Mouse (Mus musculus): Measurements from ENCODE around the gene Fkrp. TPM values are rescaled to one million over a fixed set of nuclear protein-coding genes. Genes with fewer than 3 reads are reported as not detected.

The Fkrp gene
- polyA plus RNA-seq, 1 experiment = 8.4 TPM

DNA sequence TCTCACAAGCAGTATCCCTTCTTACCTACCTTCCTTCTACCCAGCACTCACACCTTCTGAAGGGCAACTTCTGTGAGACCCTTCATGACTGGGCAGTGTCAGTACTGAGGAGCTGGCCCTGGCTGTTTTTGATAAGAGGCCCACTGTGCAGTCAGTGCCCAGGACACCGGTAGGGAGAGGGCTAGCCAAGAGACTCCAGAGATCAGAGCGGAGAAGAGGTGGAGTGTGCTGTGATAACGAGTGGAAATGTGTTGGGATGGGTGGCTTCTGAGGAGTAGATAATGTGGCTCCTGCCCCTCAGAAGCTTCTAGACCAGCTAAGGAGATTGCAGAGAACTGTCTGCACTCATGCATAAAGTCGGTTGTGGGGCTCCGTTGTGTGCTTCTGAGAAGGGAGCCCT is 3.3 kb upstream of the Fkrp start:
- H3K4me3 ChIP-seq (ENCODE audit: insufficient read depth, low read depth, low read length) = no peak overlapping the region
- peaks cover 20% of the 10 kb centered on the region for H3K4me1 ChIP-seq (ENCODE audit: control insufficient read depth, insufficient read depth, insufficient read length, low read length)
- H3K27ac ChIP-seq (replicated peaks; ENCODE audit: low read depth, low read length) = no peak overlapping the region

GRCm38 (mm10) chr7:16817693-16818092 is 1.2 kb upstream of the Fkrp start:
- Histone ChIP-seq H3K4me1 (ENCODE audit: control insufficient read depth, insufficient read depth, insufficient read length, low read length) (peaks cover 20% of the 10 kb centered on the region), H3K27ac (replicated peaks; ENCODE audit: low read depth, low read length) (no peak overlapping the region), H3K4me3 (ENCODE audit: insufficient read depth, low read depth, low read length) (peak overlapping the region; percentile 70)

DNA sequence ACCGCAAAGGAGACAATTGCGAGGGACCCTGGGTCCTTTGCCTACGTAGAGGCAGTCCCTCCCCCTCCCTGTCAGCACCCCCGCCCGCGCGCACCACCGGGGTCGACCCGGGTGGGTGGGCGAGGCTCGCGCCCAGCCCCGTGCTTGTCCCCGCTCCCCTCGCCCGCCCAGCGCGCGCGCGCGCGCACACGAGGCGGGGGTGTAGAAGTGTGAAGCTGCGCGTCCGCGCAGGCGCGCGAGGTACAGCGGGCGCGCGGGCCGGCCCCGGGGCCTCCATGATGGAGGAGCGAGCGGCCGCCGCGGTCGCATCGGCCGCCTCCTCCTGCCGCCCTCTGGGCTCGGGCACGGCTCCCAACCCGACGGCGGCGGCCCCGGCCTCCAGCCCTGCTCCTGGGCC is 456 bp downstream of the Fkrp start:
- H3K4me1 ChIP-seq (ENCODE audit: control insufficient read depth, insufficient read depth, insufficient read length, low read length) = peaks cover 13% of the 10 kb centered on the region
- H3K4me3 ChIP-seq (ENCODE audit: insufficient read depth, low read depth, low read length) = peak overlapping the region; percentile 70
- H3K27ac ChIP-seq (replicated peaks; ENCODE audit: low read depth, low read length) = peak overlapping the region; percentile 89

DNA sequence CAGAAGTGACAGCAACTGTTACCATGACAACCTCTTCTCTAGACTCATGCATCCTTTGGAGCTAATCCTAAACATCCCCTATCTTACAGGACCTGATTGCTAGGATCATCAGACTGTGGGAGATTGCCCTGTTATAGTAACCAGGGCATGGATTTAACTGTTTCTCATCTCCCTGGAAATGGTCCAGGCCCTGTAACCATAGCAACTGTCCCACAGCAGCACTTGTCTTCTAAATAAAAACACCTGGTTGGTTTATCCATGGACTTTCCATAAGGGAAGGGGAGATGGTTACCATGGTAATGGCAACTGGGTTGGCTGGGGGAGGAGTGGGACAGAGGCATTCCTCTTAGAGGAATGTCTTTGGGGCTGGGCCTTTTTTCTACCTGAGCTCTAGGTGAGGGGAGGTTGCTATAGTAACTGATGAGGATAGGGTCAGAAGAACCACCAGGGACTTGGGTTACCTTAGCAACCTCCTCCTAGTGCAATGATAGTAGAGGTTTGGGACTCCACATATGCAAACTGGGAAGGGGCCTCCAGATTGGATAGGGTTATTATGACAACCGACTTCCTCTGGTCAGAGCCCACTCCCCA is 1.1 kb downstream of the Fkrp start, which contains the start of gene Strn4:
Gene Strn4, plus strand, starts transcription at position 539 of the 591 bp plus-strand sequence.
- 0 out of 2 replicates have a peak, but pooled peaks cover 8% of the 10 kb centered on the region for H3K4me1 ChIP-seq (ENCODE audit: control insufficient read depth, insufficient read depth, insufficient read length, low read length)
- H3K4me3 ChIP-seq (ENCODE audit: insufficient read depth, low read depth, low read length) = peak within 1 kb of the TSS; percentile 70
- peak within 1 kb of the TSS; percentile 89 for H3K27ac ChIP-seq (replicated peaks; ENCODE audit: low read depth, low read length)

DNA sequence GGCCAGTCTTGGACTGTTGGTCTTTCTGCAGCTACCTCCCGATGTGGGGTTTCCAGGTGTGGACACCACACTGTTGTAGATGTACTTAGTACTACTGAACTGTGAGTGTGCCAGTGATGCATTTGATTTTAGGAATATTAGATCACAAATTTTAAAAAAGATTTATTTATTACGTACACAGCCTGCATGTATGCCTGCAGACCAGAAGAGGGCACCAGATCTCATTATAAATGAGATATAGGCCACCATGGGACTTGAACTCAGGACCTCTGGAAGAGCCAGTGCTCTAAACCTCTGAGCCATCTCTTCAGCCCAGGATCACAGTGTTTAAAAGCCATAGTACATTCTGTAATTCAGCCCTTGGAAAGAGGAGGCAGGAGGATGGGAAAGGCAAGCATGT is 4.0 kb downstream of the Fkrp start:
- no peak overlapping the region for H3K27ac ChIP-seq (replicated peaks; ENCODE audit: low read depth, low read length)
- H3K4me3 ChIP-seq (ENCODE audit: insufficient read depth, low read depth, low read length) = no peak overlapping the region
- H3K4me1 ChIP-seq (ENCODE audit: control insufficient read depth, insufficient read depth, insufficient read length, low read length) = 0 out of 2 replicates have a peak, but pooled peaks cover 5% of the 10 kb centered on the region

DNA sequence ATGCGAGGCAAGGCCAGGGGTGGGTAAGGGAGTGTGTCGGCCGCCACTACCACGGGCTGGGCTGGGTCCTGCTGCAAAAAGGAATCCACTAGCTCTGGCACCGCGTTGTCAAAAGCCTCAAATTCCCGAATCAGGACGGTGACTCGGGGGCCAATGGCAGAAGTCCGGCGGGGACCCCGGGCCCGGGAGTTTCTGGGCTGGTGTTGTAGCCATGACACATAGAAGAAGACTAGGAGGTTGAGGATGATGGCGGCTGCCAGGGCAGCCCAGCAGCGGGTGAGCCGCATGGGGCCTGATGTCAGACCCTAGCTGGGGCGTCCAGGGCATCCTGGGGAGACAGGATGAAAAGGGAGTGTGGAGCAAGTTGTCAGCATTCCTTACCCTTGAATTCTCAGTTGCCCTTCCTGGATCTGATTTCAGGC is 4.9 kb downstream of the Fkrp start:
- Histone ChIP-seq H3K4me3 (ENCODE audit: insufficient read depth, low read depth, low read length) (no peak overlapping the region), H3K4me1 (ENCODE audit: control insufficient read depth, insufficient read depth, insufficient read length, low read length) (no peaks in the 10 kb centered on the region), H3K27ac (replicated peaks; ENCODE audit: low read depth, low read length) (no peak overlapping the region)

- peak overlapping the region; percentile 31; the same call in 1 of the 2 replicates for H3K4me3 ChIP-seq (ENCODE audit: insufficient read depth, low read depth, low read length)
- H3K4me1 ChIP-seq (ENCODE audit: control insufficient read depth, insufficient read depth, insufficient read length, low read length) = no peaks in the 10 kb centered on the region
- H3K27ac ChIP-seq (replicated peaks; ENCODE audit: low read depth, low read length) = no peak overlapping the region
Measured at GRCm38 (mm10) chr7:16810920-16811648, 5.4 kb downstream of the Fkrp start.

DNA sequence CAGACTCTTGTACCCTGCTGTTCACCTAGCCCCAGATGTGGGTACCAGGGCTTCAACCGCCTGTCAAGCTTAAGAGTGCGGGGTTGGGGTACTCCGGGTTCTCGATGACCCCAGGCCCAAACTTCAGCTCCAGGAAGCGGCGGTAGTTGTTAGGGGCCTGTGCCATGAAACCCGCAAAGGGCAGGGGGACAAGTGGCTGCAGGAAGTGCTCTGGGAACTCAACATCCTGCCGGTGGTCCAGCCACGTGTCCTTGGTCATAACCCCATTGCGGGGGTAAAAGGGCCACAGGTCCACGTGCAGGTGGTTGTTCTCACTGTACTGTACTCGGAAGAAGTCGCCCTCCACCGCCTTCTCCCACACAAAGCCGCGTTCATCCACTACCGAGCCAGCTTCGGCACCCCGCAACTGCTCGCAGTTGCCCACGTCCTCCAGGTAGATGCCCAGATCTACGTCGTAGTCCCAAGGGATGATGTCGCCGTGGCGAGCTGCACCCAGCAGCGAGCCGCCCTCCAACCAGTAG is 6.1 kb downstream of the Fkrp start:
- no peak overlapping the region for H3K4me3 ChIP-seq (ENCODE audit: insufficient read depth, low read depth, low read length)
- no peaks in the 10 kb centered on the region for H3K4me1 ChIP-seq (ENCODE audit: control insufficient read depth, insufficient read depth, insufficient read length, low read length)
- H3K27ac ChIP-seq (replicated peaks; ENCODE audit: low read depth, low read length) = no peak overlapping the region

DNA sequence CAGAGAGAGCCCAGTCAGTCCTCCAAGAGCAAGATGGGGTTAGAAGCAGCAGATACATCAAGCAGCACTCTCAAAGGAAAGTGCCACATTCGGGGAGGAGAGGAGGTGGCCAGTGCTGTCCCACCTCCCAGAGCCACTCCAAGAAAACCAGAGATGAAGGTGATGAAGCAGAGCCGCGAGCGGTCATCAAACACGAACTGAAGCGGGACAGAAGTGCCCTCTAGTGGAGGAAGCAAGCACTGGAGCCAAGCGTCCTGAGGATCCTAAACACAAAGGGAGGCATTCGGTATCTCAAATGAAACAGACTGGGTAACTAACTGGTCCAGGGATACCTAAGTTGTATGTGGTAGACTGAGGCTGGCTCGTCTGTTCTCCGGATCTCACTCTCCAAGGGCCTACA is 6.8 kb downstream of the Fkrp start:
- Histone ChIP-seq H3K4me3 (ENCODE audit: insufficient read depth, low read depth, low read length) (no peak overlapping the region), H3K4me1 (ENCODE audit: control insufficient read depth, insufficient read depth, insufficient read length, low read length) (no peaks in the 10 kb centered on the region), H3K27ac (replicated peaks; ENCODE audit: low read depth, low read length) (no peak overlapping the region)

GRCm38 (mm10) chr7:16808647-16809046 is 7.9 kb downstream of the Fkrp start:
- Histone ChIP-seq H3K4me1 (ENCODE audit: control insufficient read depth, insufficient read depth, insufficient read length, low read length) (no peaks in the 10 kb centered on the region), H3K27ac (replicated peaks; ENCODE audit: low read depth, low read length) (no peak overlapping the region), H3K4me3 (ENCODE audit: insufficient read depth, low read depth, low read length) (no peak overlapping the region)

GRCm38 (mm10) chr7:16807936-16808335 is 8.6 kb downstream of the Fkrp start:
- no peak overlapping the region for H3K27ac ChIP-seq (replicated peaks; ENCODE audit: low read depth, low read length)
- no peak overlapping the region for H3K4me3 ChIP-seq (ENCODE audit: insufficient read depth, low read depth, low read length)
- H3K4me1 ChIP-seq (ENCODE audit: control insufficient read depth, insufficient read depth, insufficient read length, low read length) = no peaks in the 10 kb centered on the region

DNA sequence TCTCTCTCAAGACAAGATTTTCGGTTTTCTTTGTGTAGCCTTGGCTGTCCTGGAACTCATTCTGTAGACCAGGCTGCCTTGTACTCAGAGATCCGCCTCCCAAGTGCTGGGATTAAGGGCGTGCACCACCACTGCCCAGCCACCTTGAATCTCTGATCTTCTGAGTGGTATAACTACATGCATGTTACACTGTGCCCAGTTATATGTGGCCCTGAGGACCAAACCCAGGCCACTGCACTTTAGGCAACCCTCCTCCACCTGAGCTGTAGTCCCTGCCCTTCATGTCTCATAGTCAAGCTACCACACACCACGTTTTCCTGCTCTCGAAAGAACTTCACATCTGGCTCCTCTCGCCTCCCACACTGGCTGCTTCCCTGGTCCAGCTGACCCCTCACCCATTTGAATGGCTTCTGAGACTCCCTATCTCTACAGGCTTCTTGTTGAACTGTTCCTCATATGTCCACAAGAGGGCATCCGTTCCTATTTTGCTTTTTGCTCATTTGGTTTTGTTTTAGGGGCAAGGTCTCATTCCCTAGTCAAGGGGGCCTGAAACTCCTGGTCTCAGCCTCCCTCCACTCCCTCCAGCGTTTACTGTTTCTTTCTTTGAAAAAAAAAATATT is 12.0 kb downstream of the Fkrp start:
- Histone ChIP-seq H3K4me1 (ENCODE audit: control insufficient read depth, insufficient read depth, insufficient read length, low read length) (no peaks in the 10 kb centered on the region), H3K4me3 (ENCODE audit: insufficient read depth, low read depth, low read length) (no peak overlapping the region), H3K27ac (replicated peaks; ENCODE audit: low read depth, low read length) (no peak overlapping the region)

GRCm38 (mm10) chr7:16794886-16795285 is 21.6 kb downstream of the Fkrp start:
- no peak overlapping the region for H3K4me3 ChIP-seq (ENCODE audit: insufficient read depth, low read depth, low read length)
- no peaks in the 10 kb centered on the region for H3K4me1 ChIP-seq (ENCODE audit: control insufficient read depth, insufficient read depth, insufficient read length, low read length)
- no peak overlapping the region for H3K27ac ChIP-seq (replicated peaks; ENCODE audit: low read depth, low read length)

DNA sequence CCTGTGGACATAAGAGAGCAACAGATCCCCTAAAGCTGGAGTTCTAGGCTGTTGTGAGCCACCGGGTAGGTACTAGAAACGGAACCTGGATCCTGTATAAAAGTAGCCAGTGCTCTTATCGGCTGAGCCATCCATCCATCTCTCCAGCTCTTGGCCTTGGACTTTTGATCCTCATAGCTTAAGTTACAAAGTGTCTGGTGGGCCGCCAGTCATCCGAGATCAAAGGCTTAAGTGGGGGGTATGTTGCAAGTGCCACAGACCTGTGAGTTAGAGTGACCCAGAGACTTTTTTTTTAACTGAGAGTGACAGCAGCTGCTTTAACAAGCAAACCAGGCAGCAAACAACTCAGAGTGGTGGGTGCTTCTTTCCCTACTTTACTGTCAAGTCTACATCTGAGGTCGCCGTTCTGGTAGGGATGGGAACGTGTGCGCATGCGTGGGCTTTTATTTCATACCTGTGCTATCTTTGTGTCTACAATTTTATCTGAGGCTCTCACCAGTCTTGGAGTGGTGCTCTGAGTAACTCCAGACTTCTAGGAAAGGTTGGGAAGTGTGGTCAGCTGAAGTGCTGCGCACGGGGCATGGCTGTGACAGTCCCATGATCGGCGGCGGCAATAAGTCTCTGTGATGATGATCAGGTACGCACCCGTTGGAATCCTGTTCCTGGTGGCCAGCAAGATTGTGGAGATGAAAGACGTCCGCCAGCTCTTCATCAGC is 23.4 kb downstream of the Fkrp start:
- Histone ChIP-seq H3K27ac (replicated peaks; ENCODE audit: low read depth, low read length) (no peak overlapping the region), H3K4me3 (ENCODE audit: insufficient read depth, low read depth, low read length) (no peak overlapping the region), H3K4me1 (ENCODE audit: control insufficient read depth, insufficient read depth, insufficient read length, low read length) (no peaks in the 10 kb centered on the region)

DNA sequence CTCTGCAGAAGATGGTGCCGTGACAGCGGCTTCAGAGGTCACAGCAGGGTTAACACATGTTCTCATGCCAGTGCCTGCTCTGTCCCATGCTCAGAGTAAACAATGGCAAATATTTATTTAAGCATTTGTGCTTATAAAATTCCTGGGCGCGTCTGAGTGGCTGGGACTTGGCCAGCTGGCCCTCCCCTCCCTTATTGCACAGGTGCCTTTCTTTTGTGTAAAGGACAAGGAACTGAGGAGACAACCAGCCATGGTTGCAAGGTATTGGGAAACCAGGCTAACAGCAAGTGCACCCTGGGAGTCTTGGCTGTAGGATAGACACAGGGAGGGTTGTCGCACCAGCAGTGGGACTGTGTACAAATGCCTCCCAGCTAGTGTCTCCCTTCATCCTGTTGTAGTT is 24.2 kb downstream of the Fkrp start:
- no peak overlapping the region for H3K4me3 ChIP-seq (ENCODE audit: insufficient read depth, low read depth, low read length)
- no peak overlapping the region for H3K27ac ChIP-seq (replicated peaks; ENCODE audit: low read depth, low read length)
- no peaks in the 10 kb centered on the region for H3K4me1 ChIP-seq (ENCODE audit: control insufficient read depth, insufficient read depth, insufficient read length, low read length)

Data from brown adipose tissue, adult 24 weeks (tissue).